Mouse (Mus musculus) right cerebral cortex, postnatal 10 days (tissue): ENCODE measurements around the gene Tbc1d10c.
A peak's percentile ranks its signal among the peaks of the same experiment; 100 is the strongest.

Experiments
- DNase-seq, 2 experiments: peaks; one replicate each; pipeline ENCODE4 v3.0.0; 2021; ENCODE audit warnings: low spot score in 2 of 2

Gene Tbc1d10c

DNA sequence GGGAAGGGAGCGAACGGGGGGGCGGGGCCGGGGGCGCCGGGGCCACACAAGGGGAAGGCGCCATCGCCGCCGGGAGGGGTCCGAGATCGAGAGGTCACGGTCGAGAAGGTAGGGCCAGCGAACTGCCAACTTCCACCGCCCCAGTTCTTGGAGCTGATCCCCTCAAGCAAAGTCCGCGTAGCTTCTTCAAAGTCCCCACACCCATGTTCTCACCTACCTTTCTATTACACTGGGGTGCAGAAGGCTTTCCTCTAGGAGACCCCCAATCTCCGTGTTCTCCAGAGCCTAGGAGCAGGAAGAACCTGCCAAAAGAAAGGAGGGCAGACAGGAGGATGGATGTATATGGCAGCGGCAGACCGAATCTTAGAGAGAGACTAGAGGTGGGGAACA is 24.4 kb upstream of the Tbc1d10c start:
- no peak for DNase-seq

DNA sequence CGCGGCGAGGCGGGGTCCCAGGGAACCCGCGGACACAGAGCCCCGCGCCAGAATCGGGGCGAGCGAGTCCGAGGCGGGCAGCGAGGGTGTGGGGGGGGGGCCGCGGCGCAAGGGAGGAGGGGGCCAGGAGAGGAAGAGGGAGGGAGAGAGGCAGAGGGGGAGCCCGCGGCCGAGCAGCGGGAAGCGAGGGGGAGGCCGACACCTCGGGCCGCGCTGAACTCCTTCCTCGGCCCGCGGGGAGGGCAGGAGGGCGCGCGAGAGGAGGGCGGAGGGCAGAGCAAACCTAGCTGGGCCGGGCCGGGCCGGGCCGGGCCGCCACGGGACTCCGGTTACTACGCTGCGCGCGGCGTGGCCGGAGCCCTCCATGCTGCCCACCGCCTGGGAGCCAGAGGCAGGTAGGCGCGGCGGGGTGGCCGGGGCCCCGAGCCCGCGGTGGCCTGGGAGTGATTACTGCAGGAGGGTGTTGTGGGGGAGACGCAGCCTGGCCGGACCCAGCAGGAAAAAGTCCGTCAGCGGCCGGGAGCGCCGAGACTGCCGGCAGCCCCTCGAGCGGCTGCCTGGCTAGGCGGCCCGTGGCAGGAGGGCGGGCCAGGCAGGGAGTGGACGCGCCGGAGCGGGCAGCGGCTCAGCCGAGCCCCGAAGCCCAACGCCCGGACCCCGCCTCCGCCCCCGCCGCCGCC is 23.8 kb upstream of the Tbc1d10c start:
- DNase-seq = no peak

DNA sequence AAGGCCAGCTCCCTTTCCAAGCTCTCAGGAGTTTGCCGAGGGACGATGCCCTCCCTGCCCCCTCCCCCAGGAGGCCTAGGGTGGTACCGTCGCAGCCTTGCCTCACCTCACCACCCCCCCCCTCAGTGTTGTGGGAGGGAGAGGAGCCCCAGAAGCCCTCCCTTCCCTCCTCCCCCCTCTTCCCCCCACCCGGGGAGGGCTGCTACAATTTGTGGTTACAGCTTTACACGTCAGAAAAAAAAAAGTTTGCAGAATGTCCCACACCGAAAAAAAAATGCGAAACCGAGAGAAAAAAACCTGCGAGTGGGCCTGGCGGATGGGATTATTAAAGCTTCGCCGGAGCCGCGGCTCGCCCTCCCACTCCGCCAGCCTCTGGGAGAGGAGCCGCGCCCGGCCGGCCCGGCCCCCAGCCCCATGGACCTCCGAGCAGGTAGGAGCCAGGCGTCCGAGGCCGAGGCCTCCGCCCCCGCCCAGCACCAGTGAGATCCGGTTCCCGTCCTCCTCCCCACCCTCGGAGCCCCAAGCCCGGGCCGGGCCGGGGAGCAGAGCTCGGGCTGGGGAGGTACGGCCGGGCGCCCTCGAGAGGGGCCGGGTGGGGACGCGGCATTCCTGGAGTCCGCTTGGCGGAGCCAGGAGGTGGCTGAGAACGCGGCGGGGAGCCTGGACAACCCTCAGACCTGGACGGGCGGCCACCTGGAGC is 23.1 kb upstream of the Tbc1d10c start, which contains the start of the genes Clcf1 and AC109138.7:
Clcf1 (plus strand) TSS at position 168 of the 700 bp plus-strand sequence.
AC109138.7 (plus strand) TSS at position 287 of the 700 bp plus-strand sequence.
- no peak for DNase-seq

DNA sequence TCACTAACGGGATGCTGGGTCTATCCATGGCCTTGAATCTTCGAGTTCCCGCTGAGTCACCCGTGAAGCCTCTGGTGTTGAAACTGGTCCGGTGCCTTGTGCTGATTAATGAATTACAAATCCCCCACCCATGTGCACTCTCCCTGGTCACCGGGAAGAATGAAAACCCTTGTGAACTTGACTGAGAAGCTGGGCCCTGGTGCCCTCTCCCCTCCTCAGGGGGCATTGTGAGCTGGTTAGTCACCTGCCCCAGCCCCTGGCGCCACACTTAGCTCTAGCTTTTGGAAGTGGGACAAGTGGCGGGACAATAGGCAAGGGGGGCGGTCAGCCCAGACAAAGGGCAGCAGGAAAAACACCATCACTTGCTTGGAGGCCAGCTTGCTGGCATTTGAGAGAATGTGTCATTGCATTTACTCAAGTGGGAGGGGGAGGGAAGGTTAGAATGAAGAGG is 22.5 kb upstream of the Tbc1d10c start:
- no peak for DNase-seq

DNA sequence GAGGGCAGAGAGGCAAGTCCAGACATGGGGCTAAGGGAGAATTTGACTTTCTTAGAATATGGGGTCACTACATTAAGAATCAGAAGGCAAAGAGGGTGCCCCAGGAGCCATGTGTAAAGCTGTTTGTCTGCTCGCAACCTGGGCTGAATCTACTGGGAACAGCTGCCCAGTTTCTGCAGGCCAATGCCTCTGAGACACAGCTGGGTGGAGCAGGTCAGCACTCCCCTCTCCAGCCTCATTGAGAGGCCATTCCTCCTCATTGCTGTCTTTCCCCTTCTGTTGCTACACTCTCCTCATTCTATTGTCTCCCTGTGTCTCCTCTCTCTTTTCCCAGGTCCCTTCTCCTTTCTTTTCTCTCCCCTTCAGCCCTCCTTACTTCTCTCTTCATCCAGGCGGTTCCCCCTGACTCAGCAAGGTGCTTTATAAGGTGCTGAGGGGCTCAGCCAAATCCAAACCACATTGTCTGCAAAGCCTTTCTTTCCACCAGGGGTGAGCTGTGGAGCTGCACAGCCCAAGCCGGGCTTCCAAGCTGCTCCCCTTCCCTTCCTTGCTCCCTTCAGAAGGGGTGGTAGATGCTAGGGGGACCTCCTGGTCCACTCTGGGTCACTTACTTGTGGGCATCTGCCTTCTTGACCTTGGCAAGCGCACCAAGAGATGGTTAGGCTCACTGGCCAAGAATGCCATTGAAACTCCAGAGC is 21.0 kb upstream of the Tbc1d10c start:
- DNase-seq = no peak

DNA sequence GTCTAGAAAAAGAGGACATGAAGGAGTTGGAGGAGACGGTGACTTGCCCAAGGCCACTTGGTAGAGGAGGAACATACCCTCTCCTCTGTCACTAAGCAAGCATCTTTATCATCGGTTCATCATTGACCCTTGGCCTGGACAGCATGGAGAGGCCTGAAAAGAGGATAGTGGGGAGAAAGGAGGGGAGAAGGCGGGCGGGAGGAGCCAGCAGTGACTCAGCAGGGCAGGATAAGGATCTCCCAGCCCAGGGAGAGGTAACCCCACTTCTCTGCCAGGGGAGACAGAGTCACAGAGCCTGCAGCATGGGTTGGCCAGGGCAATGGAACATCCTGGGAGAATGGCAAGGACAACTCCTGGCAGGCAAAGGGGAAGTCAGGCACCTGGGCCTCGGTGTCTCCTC is 17.5 kb upstream of the Tbc1d10c start:
- DNase-seq = no peak

DNA sequence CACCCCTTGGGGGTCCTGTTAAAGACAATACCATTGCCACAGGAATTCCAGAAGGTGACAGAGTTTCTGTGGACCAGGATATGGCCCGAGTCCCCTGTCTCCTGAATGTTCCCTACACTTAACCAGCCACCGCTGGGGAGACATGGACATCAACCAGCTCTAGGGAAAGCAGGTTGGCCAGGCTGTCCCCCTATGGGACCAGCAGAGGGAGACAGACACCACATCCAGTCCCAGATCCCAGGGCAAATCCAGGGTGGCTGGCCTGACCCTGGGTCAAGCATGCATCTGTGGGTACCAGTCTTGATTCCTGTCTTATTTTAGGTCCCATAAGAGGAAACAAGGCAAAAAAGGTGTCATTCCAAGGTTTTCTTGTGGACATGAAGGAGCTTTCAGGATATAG is 15.9 kb upstream of the Tbc1d10c start:
- DNase-seq = peak in 1 of 2 experiments; percentile 76

DNA sequence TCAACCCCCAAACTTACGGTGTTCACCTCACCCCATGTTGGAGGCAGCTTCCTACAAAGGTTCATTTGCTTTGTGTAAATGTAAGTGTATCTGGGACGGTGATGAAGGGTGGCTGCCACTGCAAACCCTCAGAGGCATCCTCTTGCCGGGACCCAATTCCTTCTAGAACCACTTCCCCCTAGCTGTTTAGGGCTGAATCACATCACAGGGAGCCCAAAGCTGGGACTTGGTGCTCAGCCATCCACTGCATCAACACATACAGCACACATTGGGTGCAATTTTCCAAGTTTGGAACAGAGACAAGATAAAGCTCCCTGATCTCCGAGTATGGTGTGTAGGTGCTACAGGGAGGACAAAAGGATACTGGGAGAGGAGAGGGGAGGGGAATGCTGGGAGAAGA is 13.8 kb upstream of the Tbc1d10c start:
- no peak for DNase-seq

DNA sequence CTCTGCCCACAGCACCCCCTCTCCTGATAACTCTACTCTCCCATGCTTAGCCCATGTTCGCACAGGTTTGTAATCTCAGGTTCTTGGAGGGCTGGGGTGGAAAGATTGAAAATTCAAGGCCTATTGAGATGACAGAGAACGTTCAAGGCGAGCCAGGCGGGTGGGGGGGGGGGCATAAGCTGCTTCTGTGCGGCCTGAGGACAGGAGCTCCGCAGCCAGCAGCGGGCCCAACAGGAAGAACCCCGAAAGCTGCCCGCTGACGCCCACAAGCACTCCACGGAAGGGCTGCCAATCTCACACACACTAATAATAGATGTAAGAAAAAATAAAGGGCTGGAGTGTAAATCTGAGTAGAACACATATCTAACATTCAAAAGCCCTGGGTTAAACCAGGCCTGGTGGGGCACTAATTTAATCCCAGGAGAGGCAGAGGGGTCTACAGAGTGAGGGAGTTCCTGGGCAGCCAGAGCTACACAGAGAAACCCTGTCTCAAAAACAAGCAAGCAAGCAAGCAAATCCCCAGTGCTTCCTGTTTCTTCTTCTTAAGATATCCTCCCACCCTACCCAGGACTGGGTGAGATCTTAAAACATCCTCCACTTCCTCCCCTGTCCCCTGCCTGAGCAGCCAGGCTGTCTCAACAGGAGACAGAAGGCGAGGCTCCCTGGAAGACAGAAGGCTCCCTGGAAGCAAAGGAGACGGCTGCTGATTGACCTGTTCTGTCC is 12.7 kb upstream of the Tbc1d10c start:
- no peak for DNase-seq

DNA sequence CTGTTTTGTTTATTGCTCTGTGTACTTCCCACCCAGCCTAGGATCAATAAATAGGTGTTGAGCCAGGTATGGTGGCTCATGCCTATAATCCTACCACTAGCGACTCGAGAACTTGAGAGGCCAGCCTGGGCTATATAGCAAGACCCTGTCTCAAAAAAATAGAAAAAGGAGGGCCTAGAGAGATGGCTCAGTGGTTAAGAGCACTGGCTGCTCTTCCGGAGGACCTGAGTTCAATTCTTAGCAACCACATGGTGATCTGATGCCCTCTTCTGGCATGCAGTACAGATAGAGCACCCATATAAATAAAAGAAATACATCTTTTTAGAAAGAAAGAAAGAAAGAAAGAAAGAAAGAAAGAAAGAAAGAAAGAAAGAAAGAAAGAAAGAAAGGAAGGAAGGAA is 12.1 kb upstream of the Tbc1d10c start:
- no peak for DNase-seq

DNA sequence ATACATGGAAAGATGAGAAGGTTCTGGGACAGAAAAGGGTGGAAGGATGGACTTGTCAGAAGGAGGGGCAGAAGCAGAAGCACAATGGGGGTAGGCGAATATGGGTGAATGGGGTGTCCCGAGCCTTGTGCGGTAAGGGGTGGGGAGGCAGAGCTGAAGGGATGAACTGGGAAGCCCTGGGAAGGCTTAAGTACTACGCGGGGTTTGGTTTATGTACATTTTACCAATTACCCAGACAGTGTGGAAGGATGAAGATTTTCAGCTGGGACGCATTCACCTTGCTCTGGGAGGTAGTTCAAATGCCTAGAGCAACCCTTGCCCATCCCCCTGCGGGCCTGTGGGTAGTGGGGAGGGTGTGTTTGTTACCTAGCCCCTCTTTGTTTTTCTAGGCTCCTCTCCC is 11.1 kb upstream of the Tbc1d10c start:
- no peak for DNase-seq

DNA sequence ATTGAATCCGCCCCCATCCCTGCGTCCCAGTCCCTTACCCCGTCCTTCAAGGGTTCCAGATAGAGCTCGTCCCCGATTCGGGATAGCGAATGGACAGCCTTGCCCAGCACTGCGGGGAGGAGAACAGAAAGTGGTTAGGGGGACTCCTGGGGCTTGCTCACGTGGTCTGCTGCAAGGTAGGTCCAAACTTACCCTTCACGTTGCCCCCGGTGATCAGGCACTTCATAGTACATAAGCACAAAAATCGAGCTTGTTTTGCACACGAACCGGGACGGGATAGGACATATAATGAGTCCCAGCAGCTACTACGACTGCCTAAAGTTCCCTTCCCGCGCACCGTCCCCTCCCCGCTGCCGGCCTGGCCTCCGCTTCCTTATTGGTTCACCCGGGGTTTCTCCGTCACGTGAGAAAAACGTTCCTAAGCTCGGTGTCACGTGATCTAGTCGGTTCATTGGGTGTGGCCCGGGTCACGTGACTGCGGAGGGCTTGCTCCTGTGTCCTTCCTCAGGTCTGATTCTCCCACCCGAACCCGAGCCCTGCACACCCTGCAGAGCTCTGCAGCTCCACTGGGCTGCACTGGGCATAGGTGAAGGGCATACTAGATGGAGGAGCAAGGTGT is 10.3 kb upstream of the Tbc1d10c start, which contains the start of gene Rad9a:
Rad9a (minus strand) TSS at position 372 of the 619 bp plus-strand sequence.
- DNase-seq = peak; percentile 98 to 99

DNA sequence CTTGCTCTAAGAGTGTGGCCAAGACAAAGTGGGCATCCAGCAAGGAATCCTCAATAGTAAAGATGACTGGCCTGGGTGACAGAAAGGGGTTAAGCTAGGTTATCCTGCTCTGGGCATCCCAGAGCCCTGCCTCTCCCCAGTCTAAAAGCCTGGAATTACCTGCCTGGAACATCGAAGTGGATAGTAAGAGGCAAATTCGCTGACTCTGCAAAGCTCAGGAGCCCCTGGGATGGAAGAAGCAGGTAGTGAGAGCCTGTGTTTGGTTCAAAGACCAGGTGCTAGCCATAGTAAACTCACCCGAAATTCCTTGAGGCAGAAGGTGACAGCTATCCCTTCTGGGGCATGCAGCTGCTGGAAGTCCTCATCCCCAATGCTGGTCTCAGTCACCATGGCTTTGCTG is 6.1 kb upstream of the Tbc1d10c start:
- no peak for DNase-seq

DNA sequence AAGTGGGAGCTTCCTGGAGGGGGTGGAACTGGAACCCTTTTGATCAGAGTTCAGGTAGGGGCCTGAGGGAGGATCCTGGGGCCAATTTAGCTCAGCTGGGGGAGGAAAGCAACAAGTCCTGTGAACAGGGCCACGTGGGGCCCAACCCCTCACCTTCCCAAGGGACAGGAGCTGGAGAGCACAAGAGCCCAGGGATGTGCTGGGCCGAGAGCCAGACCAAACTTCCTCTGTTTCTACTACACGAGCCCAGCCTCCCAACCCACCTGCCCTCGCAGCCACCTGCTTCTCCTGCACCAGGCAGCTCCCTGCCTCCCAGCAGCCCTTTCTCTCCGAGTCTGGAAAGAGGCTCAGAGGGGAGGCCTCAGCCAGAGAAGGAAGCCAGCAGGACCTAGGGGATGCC is 5.5 kb upstream of the Tbc1d10c start:
- DNase-seq = no peak

DNA sequence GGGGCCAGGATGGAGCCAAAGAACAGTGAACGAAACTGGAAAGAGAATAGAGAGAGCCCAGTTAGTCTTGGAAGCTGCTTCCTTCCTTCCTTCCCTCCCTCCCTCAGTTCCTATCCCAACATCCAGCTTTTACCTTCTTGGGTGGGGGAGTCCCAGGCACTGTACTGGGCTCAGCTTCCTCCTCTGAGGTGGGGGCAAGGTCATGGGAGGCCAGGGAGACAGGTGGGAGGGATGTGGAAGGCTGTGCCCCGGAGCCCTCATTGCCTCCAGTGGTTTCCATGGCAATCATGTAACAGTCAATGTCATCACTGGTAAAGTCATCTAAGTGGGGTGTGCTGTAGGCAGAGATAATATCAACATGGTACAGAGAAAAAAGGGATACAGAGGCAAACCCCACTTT is 5.0 kb upstream of the Tbc1d10c start:
- no peak for DNase-seq

DNA sequence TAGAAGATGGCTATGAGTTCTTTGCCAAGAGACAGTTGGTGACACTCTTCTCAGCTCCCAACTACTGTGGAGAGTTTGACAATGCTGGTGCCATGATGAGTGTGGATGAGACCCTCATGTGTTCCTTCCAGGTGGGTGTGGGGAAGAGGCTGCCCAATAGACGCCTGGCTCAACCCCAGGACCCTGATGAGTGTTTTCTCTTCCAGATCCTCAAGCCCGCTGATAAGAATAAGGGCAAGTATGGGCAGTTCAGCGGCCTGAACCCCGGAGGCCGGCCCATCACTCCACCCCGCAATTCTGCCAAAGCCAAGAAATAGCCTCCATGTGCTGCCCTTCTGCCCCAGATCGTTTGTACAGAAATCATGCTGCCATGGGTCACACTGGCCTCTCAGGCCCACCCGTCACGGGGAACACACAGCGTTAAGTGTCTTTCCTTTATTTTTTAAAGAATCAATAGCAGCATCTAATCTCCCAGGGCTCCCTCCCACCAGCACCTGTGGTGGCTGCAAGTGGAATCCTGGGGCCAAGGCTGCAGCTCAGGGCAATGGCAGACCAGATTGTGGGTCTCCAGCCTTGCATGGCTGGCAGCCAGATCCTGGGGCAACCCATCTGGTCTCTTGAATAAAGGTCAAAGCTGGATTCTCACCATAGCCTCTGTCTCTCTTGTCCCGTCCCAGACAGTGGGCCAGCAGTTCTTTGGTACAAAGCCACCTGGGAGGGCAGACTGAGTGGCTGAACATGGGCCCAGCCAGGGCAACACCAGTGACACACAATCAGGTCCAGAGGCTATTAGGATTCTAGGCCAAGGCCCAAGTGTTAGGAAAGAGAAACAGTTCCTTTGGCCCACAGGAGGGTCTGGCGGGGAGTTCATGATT is 3.9 kb upstream of the Tbc1d10c start:
- DNase-seq = no peak

DNA sequence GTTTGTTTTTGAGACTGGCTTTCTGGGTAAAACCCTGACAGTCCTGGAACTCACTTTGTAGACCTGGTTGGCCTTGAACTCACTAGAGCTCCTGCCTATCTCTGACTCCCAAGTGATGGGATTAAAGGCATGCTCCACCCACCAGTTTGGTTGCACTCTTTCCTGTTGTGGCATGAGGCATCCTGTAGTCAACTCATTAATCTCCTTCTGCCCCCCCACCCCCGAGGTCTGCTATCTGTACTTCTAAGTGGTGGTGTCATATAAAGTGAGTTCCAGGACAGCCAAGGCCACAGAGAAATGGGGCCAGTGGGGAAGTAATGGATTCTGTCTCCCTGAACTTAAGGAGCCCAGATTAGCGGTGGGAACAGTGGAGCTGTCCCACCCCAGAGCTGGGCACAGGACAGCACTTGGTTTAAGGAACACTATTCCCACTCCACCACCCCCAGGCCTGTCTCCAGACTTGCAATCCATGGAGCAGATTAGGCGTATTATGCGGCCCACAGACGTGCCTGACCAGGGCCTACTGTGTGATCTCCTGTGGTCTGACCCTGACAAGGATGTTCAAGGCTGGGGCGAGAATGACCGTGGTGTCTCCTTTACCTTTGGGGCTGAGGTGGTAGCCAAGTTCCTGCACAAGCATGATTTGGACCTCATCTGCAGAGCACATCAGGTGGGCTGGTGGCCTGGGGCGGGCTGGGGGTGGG is 3.1 kb upstream of the Tbc1d10c start:
- DNase-seq = no peak

DNA sequence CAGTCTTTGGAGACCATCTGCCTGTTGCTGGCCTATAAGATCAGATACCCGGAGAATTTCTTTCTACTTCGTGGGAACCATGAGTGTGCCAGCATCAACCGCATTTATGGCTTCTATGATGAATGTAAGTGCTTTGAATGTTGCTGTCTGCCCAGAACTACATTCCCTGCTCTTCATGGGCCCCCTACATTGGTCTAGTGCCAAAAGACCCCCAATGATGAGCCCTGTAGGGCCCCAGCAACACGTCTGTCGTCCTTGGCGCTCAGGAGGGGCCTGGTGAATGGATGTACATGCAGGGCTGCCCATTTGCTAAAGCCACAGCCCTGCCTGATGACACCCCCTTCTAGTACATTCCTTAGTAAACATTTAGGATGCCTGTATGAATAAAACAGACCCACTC is 2.0 kb upstream of the Tbc1d10c start:
- DNase-seq = no peak

DNA sequence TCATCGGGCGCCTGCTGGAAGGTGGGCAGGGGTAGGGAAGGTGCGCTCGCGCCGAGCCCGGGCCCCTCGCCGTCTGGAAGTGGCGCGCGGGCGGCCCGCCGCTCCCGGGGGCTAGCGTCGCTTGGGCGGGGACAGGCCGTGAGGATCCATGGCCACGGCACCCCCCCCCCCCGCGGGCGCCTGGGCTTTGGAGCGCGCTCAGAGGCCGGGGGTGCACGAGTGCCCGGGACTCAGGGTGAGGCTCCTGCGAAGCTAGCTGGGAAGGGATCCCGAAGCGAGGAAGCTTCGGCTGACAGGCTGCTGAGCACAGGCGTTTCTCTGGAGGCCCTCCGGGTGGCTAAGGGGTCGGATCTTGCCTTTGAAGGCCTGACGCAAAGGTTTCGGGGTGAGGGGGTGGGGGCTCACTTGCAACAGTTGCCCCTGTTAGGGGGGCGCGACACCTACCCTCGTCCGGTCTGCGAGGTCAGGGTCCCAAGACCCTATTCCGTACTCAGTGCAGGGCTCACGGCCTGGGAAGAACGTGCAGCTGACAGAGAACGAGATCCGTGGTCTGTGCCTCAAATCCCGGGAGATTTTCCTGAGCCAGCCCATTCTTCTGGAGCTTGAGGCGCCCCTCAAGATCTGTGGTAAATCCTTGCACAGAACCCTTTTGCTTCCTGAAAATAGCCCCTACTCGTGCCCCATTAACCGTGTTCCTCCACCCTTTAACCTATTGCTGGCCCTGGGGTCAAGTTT is 1.3 kb upstream of the Tbc1d10c start:
- no peak for DNase-seq
